Mouse (Mus musculus): ENCODE measurements around the gene Ercc1. TPM values are rescaled to one million over a fixed set of nuclear protein-coding genes. Genes with fewer than 3 reads are reported as not detected.
A peak's percentile ranks its signal among the peaks of the same experiment; 100 is the strongest.

Ercc1 gene
- polyA plus RNA-seq, 1 experiment from 2014 or later = 72.5 TPM

- Histone ChIP-seq H3K27me3 (ENCODE audit: control insufficient read depth, insufficient read depth, low read length) (no peaks in the 10 kb centered on the region), H3K9ac (ENCODE audit: low read depth, low read length) (peak overlapping the region; percentile 39; the same call in 1 of the 2 replicates), H3K4me2 (no peak overlapping the region), H3K36me3 (ENCODE audit: control insufficient read depth, insufficient read depth, low read length) (peaks cover 19% of the 10 kb centered on the region), H3K27ac (ENCODE audit: low read depth, low read length) (no peak overlapping the region), H3K4me1 (ENCODE audit: control insufficient read depth, insufficient read depth, low read length) (peaks cover 10% of the 10 kb centered on the region), H3K4me3 (ENCODE audit: low read depth, low read length) (no peak overlapping the region), H3K9me3 (replicated peaks; ENCODE audit: control insufficient read depth, low read length) (no peaks in the 10 kb centered on the region)
- WGBS (ENCODE audit: insufficient replicate concordance) = 78% methylated on average over 13 of the region's 13 CpGs
- no peak for ATAC-seq (replicated peaks; ENCODE audit: insufficient number of reproducible peaks, low FRiP score, low TSS enrichment)
Measured at GRCm38 (mm10) chr7:19349188-19349915, 4.8 kb downstream of the Ercc1 start.

DNA sequence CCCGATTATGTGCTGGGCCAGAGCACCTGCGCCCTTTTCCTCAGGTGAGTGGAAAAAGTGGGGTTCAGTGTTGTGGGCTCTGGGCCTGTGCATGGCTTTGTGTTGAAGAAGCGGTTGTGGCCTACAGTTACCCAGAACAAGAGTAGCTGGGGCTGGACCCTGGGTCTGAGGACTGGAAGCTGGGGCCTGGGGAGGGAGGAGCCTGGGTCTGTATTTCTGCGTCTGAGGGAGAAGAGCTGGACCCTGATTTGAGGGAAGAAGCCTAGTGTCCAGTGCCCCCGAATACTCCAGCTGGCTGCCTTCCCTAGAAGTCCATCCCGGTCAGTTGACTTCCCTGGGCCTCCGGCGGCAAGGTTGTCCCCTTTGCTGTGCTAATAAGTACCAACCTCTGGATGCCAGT, 5.6 kb downstream of the Ercc1 start:
- Histone ChIP-seq H3K4me3 (ENCODE audit: low read depth, low read length) (no peak overlapping the region), H3K4me2 (no peak overlapping the region), H3K9me3 (replicated peaks; ENCODE audit: control insufficient read depth, low read length) (no peaks in the 10 kb centered on the region), H3K9ac (ENCODE audit: low read depth, low read length) (no peak overlapping the region), H3K4me1 (ENCODE audit: control insufficient read depth, insufficient read depth, low read length) (peaks cover 8% of the 10 kb centered on the region), H3K27me3 (ENCODE audit: control insufficient read depth, insufficient read depth, low read length) (no peaks in the 10 kb centered on the region), H3K36me3 (ENCODE audit: control insufficient read depth, insufficient read depth, low read length) (peaks cover 19% of the 10 kb centered on the region), H3K27ac (ENCODE audit: low read depth, low read length) (no peak overlapping the region)
- ATAC-seq (replicated peaks; ENCODE audit: insufficient number of reproducible peaks, low FRiP score, low TSS enrichment) = no peak
- 91% methylated on average over 8 of the region's 8 CpGs for WGBS (ENCODE audit: insufficient replicate concordance)

GRCm38 (mm10) chr7:19354991-19355390, 10.4 kb downstream of the Ercc1 start:
- Histone ChIP-seq H3K36me3 (ENCODE audit: control insufficient read depth, insufficient read depth, low read length) (peaks cover 21% of the 10 kb centered on the region), H3K9me3 (replicated peaks; ENCODE audit: control insufficient read depth, low read length) (no peaks in the 10 kb centered on the region), H3K27me3 (ENCODE audit: control insufficient read depth, insufficient read depth, low read length) (no peaks in the 10 kb centered on the region), H3K9ac (ENCODE audit: low read depth, low read length) (no peak overlapping the region), H3K27ac (ENCODE audit: low read depth, low read length) (no peak overlapping the region), H3K4me3 (ENCODE audit: low read depth, low read length) (no peak overlapping the region), H3K4me2 (no peak overlapping the region), H3K4me1 (ENCODE audit: control insufficient read depth, insufficient read depth, low read length) (peaks cover 4% of the 10 kb centered on the region)
- ATAC-seq (replicated peaks; ENCODE audit: insufficient number of reproducible peaks, low FRiP score, low TSS enrichment) = no peak
- WGBS (ENCODE audit: insufficient replicate concordance) = 83% methylated on average over 5 of the region's 5 CpGs

DNA sequence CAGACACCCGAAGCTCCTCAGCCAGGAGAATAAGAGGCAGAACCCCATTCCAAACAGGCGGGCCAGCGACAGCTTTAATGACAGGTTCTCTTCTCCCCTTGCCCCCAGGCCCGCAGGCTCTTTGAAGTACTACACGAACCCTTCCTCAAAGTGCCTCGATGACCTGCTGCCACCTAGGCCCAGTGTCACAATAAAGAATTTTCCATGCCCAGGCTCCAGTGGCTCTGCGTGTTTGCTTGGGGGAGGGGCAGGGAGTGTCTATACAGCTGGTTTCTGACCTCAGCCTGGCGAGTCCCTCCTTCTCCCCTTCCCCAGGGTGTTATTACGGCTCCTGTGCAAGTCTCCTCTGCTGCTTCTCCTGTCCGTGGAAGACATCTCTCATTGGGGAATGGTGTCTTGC, 11.7 kb downstream of the Ercc1 start:
- Histone ChIP-seq H3K4me2 (no peak overlapping the region), H3K4me1 (ENCODE audit: control insufficient read depth, insufficient read depth, low read length) (peaks cover 8% of the 10 kb centered on the region), H3K27ac (ENCODE audit: low read depth, low read length) (no peak overlapping the region), H3K27me3 (ENCODE audit: control insufficient read depth, insufficient read depth, low read length) (no peaks in the 10 kb centered on the region), H3K9me3 (replicated peaks; ENCODE audit: control insufficient read depth, low read length) (no peaks in the 10 kb centered on the region), H3K36me3 (ENCODE audit: control insufficient read depth, insufficient read depth, low read length) (peaks cover 18% of the 10 kb centered on the region), H3K9ac (ENCODE audit: low read depth, low read length) (no peak overlapping the region), H3K4me3 (ENCODE audit: low read depth, low read length) (no peak overlapping the region)
- no peak for ATAC-seq (replicated peaks; ENCODE audit: insufficient number of reproducible peaks, low FRiP score, low TSS enrichment)
- 77% methylated on average over 10 of the region's 10 CpGs for WGBS (ENCODE audit: insufficient replicate concordance)

- H3K9me3 ChIP-seq (replicated peaks; ENCODE audit: control insufficient read depth, low read length) = no peaks in the 10 kb centered on the region
- 91% methylated on average over 25 of the region's 25 CpGs for WGBS (ENCODE audit: insufficient replicate concordance)
- peak overlapping the region; percentile 71; the same call in 1 of the 2 replicates for H3K9ac ChIP-seq (ENCODE audit: low read depth, low read length)
- H3K27ac ChIP-seq (ENCODE audit: low read depth, low read length) = no peak overlapping the region
- H3K4me2 ChIP-seq = peak overlapping the region; percentile 99; the same call in 1 of the 2 replicates
- no peak for ATAC-seq (replicated peaks; ENCODE audit: insufficient number of reproducible peaks, low FRiP score, low TSS enrichment)
- no peaks in the 10 kb centered on the region for H3K27me3 ChIP-seq (ENCODE audit: control insufficient read depth, insufficient read depth, low read length)
- peaks cover 16% of the 10 kb centered on the region for H3K4me1 ChIP-seq (ENCODE audit: control insufficient read depth, insufficient read depth, low read length)
- peaks cover 13% of the 10 kb centered on the region for H3K36me3 ChIP-seq (ENCODE audit: control insufficient read depth, insufficient read depth, low read length)
- peak overlapping the region; percentile 71; the same call in 1 of the 2 replicates for H3K4me3 ChIP-seq (ENCODE audit: low read depth, low read length)
Measured at GRCm38 (mm10) chr7:19357381-19358375, 13.1 kb downstream of the Ercc1 start.

DNA sequence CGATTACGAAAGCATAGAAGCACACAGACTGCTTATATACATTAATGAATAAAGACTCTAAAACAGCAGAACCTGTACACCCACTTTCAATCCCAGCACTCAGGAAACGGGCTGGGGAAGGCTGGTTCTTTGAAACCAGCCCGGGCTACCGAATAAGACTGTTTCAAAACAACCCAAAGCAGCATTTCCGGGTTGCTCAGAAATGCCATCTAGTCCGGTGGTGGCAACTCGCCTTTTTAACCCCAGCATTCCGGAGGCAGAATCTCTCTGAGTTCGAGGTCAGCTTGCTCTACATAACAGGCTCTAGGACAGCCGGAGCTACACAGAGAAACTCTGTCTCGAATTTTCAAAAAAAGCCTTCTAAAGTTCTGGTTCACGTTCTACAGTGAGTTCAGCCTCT, 14.1 kb downstream of the Ercc1 start:
- ATAC-seq (replicated peaks; ENCODE audit: insufficient number of reproducible peaks, low FRiP score, low TSS enrichment) = no peak
- Histone ChIP-seq H3K27ac (ENCODE audit: low read depth, low read length) (no peak overlapping the region), H3K9me3 (replicated peaks; ENCODE audit: control insufficient read depth, low read length) (no peaks in the 10 kb centered on the region), H3K9ac (ENCODE audit: low read depth, low read length) (peak overlapping the region; percentile 71), H3K4me3 (ENCODE audit: low read depth, low read length) (peak overlapping the region; percentile 71), H3K27me3 (ENCODE audit: control insufficient read depth, insufficient read depth, low read length) (peaks cover 4% of the 10 kb centered on the region; the same call in 1 of the 2 replicates), H3K4me1 (ENCODE audit: control insufficient read depth, insufficient read depth, low read length) (peaks cover 24% of the 10 kb centered on the region), H3K4me2 (peak overlapping the region; percentile 99), H3K36me3 (ENCODE audit: control insufficient read depth, insufficient read depth, low read length) (peaks cover 13% of the 10 kb centered on the region)
- 19% methylated on average over 13 of the region's 13 CpGs for WGBS (ENCODE audit: insufficient replicate concordance)

- Histone ChIP-seq H3K27me3 (ENCODE audit: control insufficient read depth, insufficient read depth, low read length) (peaks cover 7% of the 10 kb centered on the region; the same call in 1 of the 2 replicates), H3K4me2 (peak within 1 kb of the TSS; percentile 99), H3K4me3 (ENCODE audit: low read depth, low read length) (peak within 1 kb of the TSS; percentile 71), H3K4me1 (ENCODE audit: control insufficient read depth, insufficient read depth, low read length) (peaks cover 30% of the 10 kb centered on the region), H3K9me3 (replicated peaks; ENCODE audit: control insufficient read depth, low read length) (no peaks in the 10 kb centered on the region), H3K27ac (ENCODE audit: low read depth, low read length) (peak within 1 kb of the TSS; percentile 65), H3K9ac (ENCODE audit: low read depth, low read length) (peak within 1 kb of the TSS; percentile 71), H3K36me3 (ENCODE audit: control insufficient read depth, insufficient read depth, low read length) (peaks cover 9% of the 10 kb centered on the region)
- under 1% methylated on average over 29 of the region's 31 CpGs for WGBS (ENCODE audit: insufficient replicate concordance)
- peak; percentile 51 for ATAC-seq (replicated peaks; ENCODE audit: insufficient number of reproducible peaks, low FRiP score, low TSS enrichment)
Measured at GRCm38 (mm10) chr7:19359299-19359891, 14.8 kb downstream of the Ercc1 start, which contains the start of the genes Cd3eap and Ppp1r13l. Cd3eap (minus strand) TSS chr7:19359483. Ppp1r13l (plus strand) TSS chr7:19359749.

Data from heart, embryonic 11.5 days (tissue).